Mouse (Mus musculus): Measurements from ENCODE around the gene Syt12. TPM values are rescaled to one million over a fixed set of nuclear protein-coding genes. Genes with fewer than 3 reads are reported as not detected.

Syt12 gene
- total RNA-seq (2021), result 10 to 100 TPM; 21.0 to 21.4 TPM
- long read RNA-seq, experiment 1, transcript Syt12-201 (8 exons, 3,581 nt), result major isoform, 26 of 31 reads
- long read RNA-seq, experiment 1, partial matches to known transcripts, result 1 of 31 reads
- long read RNA-seq, experiment 1, other reads (novel, unspliced or antisense), result 4 of 31 reads
- long read RNA-seq, experiment 2, transcript Syt12-201 (8 exons, 3,581 nt), result major isoform, 56 of 74 reads
- long read RNA-seq, experiment 2, partial matches to known transcripts, result 9 of 74 reads
- long read RNA-seq, experiment 2, other reads (novel, unspliced or antisense), result 9 of 74 reads

GRCm38 (mm10) chr19:4477345-4478189, at the start of gene Syt12:
TSS of gene Syt12 (minus strand) at chr19:4477447.
- DNase-seq (ENCODE audit: low spot score in 2 of 2), result peak in 1 of 2 experiments; percentile 52

- no peak for DNase-seq (ENCODE audit: low spot score in 2 of 2)
These were observed 44.3 kb upstream of the Syt12 start for GRCm38 (mm10) chr19:4521426-4522050.

- DNase-seq (ENCODE audit: low spot score in 2 of 2), result no peak
These were observed 40.2 kb upstream of the Syt12 start for GRCm38 (mm10) chr19:4517483-4517882.

- DNase-seq (ENCODE audit: low spot score in 2 of 2), result no peak
These were observed 39.0 kb upstream of the Syt12 start for GRCm38 (mm10) chr19:4516288-4516687.

GRCm38 (mm10) chr19:4515746-4516145, 38.5 kb upstream of the Syt12 start:
- no peak for DNase-seq (ENCODE audit: low spot score in 2 of 2)

GRCm38 (mm10) chr19:4513236-4513858, 36.1 kb upstream of the Syt12 start:
- no peak for DNase-seq (ENCODE audit: low spot score in 2 of 2)

- DNase-seq (ENCODE audit: low spot score in 2 of 2), result no peak
These were observed 34.0 kb upstream of the Syt12 start for GRCm38 (mm10) chr19:4511116-4511841.

- DNase-seq (ENCODE audit: low spot score in 2 of 2), result peak; percentile 91 to 97
These were observed 33.0 kb upstream of the Syt12 start, which contains the start of gene Pcx for GRCm38 (mm10) chr19:4509986-4510963. TSS of gene Pcx (plus strand) at chr19:4510472.

- DNase-seq (ENCODE audit: low spot score in 2 of 2), result no peak
These were observed 30.5 kb upstream of the Syt12 start for GRCm38 (mm10) chr19:4507746-4508145.

- no peak for DNase-seq (ENCODE audit: low spot score in 2 of 2)
These were observed 27.6 kb upstream of the Syt12 start for GRCm38 (mm10) chr19:4504830-4505229.

GRCm38 (mm10) chr19:4502701-4503100, 25.5 kb upstream of the Syt12 start:
- DNase-seq (ENCODE audit: low spot score in 2 of 2), result no peak

GRCm38 (mm10) chr19:4498062-4498933, 21.1 kb upstream of the Syt12 start, which contains the start of gene 2010003K11Rik:
TSS of gene 2010003K11Rik (minus strand) at chr19:4498583.
- peak in 1 of 2 experiments; percentile 45 for DNase-seq (ENCODE audit: low spot score in 2 of 2)

GRCm38 (mm10) chr19:4497263-4497973, 20.2 kb upstream of the Syt12 start:
- DNase-seq (ENCODE audit: low spot score in 2 of 2), result peak; percentile 54 to 57

GRCm38 (mm10) chr19:4496535-4497262, 19.5 kb upstream of the Syt12 start:
- DNase-seq (ENCODE audit: low spot score in 2 of 2), result no peak

- DNase-seq (ENCODE audit: low spot score in 2 of 2), result no peak
These were observed 18.6 kb upstream of the Syt12 start for GRCm38 (mm10) chr19:4495814-4496213.

GRCm38 (mm10) chr19:4494707-4495106, 17.5 kb upstream of the Syt12 start:
- DNase-seq (ENCODE audit: low spot score in 2 of 2), result no peak

All from adrenal gland, postnatal 4 days (tissue).